Mouse (Mus musculus): ENCODE measurements around the gene Nhp2.
"Not testable (repeated sequence)": the region's sequence is repeated elsewhere in the genome, so short reads cannot be mapped to it uniquely, and the experiment has no call there.

The Nhp2 gene

DNA sequence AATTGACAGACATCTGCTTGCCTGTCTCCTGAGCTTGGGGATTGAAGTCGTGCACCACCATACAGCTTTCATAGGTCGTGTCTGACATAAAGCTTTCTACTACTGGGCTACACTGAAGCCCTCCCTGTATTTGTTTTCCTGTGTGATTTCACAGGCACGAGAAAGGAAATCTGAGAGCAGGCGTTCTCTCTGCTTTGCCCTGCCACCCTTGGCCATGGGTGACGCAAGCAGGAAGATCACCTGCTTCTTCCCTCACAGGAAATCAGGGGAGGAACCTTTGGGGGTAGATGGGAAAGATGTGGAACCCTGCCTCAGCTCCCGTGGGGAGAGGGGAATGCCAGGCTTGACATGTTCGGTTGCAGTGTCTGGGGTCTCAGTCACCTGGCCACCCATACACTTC lies 38.8 kb downstream of the Nhp2 start:
- DNase-seq (ENCODE audit: low read depth, low spot score): no peak

DNA sequence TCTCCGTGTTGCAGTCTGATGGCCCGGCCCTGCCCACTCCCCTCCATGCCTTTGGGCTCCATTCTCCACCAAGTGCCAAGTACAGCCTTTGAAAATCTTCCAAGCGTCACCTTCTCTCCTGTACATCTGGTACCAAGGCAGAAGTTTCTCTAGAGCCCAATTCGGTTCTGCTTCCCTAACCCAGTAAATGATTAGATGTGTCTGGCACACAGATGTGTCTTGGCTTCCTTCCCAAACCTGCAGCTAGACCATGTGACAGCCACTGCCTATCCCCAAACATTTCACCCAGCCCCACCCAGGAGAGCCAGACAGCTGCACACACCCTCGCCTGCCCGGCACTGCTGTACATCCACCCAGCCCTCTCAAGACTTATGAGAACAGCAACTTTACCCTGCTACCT lies 39.2 kb downstream of the Nhp2 start:
- DNase-seq (ENCODE audit: low read depth, low spot score): no peak

DNA sequence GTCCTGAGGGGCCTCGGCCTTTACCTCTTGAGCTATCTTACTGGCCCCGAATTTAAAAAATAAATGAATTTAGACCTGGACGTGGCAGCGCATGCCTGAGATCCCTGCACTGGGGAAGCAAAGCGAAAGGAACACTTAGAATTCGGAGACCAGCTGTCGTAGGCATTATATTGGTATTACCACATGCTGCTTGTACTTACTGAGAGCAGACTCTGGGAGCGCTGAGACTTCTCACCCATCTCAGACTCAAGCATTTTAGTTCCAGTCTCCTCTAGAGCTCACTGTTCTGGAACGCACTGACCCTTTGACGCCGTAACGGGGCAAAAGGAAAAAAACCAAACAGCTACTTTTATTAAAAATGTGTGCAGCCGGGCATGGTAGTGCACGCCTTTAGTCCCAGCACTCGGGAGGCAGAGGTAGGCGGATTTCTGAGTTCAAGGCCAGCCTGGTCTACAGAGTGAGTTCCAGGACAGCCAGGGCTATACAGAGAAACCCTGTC lies 42.4 kb downstream of the Nhp2 start:
- DNase-seq (ENCODE audit: low read depth, low spot score): no peak

DNA sequence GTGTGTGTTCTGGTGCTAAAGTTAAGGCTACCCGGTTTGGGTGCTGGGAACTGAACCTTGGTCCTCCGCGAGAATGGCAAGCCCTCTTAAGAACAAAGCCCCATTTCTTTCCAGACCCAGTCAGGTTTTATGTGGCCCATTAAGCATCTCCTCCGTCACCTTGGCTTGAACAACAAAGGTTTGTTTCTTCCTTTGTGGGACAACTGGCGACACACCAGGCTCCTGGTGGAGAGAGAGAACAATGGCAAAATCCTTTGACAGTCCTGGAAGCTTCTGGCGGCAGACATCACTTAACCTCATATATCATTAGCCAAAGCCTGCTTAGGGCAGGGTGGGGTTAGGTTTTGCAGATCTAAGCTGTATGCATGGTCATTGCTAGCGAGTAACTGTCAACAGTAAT lies 43.1 kb downstream of the Nhp2 start:
- DNase-seq (ENCODE audit: low read depth, low spot score): no peak

DNA sequence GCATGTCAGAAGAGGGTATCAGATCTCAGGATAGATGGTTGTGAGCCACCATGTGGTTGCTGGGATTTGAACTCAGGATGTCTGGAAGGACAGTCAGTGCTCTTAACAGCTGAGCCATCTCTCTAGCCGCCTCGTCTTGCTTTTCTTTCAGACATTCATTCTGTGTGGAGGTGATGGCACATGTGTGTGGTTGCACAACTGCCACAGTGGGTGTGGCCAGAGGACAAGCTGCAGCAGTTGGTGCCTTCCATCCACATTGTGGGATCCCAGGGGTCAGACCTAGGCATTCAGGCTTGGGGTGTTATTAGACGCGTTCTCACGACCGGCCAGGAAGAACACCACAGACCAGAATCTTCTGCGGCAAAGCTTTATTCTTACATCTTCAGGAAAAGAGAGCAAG lies 45.2 kb downstream of the Nhp2 start:
- not testable (repeated sequence) for DNase-seq (ENCODE audit: low read depth, low spot score)

DNA sequence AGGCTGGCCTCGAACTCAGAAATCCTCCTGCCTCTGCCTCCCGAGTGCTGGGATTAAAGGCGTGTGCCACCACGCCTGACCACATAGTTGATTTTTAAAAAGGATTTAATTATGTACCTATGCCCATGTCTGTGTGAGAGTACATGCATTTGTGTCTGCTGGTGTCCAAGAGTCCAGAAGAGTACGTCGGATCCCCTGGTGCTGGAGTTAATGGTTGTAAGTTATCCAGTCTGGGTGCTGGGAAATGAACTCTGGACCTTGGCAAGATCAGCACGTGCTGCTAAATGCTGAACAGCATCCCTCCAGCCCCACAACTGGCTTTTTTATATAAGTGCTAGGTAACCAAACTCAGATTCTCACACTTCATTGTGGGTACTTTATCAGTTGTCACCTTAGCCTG lies 51.3 kb downstream of the Nhp2 start:
- no peak for DNase-seq (ENCODE audit: low read depth, low spot score)

DNA sequence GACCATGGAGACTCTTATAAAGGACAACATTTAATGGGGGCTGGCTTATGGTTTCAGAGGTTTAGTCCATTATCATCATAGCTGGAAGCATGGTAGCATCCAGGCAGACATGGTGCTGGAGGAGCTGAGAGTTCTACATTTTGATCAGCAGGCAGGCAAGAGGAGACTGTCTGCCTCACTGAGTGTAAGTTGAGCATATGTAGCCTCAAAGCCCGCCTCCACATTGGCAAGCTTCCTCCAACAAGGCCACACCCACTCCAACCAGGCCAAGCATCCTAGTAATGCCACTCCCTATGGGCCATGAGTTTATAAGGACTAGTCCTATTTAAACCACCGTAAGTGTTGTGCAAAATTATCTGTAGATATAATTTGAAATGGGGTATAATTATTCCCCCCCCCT lies 51.8 kb downstream of the Nhp2 start:
- DNase-seq (ENCODE audit: low read depth, low spot score): no peak

DNA sequence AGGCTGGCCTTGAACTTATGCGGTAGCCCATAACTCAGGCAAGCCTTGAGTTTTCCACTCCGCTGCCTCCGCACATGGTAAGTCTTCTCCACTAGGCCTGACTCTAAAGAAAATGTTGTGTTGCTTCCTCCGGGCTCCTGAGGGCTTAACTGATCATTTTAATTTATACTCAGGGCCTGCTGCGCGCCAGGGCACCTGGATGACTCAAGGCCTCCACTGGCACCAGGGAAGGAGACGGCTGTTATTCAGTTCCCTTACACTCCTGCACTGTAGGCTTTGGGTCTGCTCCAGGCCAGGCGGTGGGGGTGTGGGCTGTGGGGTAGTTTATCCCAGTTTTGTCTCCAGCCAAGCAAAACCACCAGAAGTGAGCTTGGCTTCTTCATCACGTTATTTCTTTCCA lies 53.8 kb downstream of the Nhp2 start:
- DNase-seq (ENCODE audit: low read depth, low spot score): no peak
